Mouse (Mus musculus): ENCODE results near the gene Ugcg. TPM values are rescaled to one million over a fixed set of nuclear protein-coding genes. Genes with fewer than 3 reads are reported as not detected.

Ugcg gene
- total RNA-seq, 2 experiments from 2014 or later, result 79.8 to 90.3 TPM

DNA sequence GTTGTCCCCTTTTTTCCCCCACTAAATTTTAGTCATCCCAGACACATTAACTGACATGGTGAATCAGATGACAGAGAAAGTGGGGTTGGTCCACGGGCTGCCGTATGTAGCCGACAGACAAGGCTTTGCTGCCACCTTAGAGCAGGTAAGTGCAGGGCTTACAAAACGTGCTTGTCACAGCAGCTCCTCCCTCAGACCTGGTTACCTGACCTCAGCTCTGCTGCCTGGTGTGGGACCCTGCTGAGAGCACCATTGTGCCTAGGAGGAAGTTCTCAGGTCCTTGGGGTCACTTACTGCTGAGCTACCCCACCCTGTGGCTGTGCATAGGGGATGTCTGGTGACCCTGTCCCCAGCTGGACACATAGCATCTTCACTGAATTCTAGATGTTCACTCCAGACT, 24.8 kb downstream of the Ugcg start:
- DNase-seq (ENCODE audit: extremely low spot score in 1 of 2, low spot score in 2 of 2), result no peak
- intact Hi-C loops (cut with DNase I), result no loop called here
- Histone ChIP-seq H3K27ac (no peak overlapping the region), H3K4me3 (no peak overlapping the region)
- no peak for TF ChIP-seq CTCF (IDR thresholded peaks at IDR 0.05)

DNA sequence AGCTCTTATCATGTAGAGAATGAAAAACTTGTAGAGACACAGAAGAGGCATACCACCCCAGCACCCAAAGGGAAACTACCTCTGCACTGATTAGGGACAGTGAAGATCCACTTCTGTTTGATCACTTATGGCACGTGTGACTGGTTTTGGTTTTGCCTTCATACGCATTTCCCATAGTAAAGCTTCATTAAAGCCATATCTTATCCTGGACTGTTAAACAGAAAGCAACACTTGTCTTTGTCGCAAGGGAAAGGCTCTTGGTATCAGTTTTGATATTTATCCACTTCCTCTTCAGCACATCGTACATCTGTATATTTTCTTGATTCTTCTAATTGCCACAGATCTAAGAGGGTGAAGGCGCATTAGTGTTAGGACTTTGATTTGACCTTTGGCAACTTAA, 25.6 kb downstream of the Ugcg start:
- DNase-seq (ENCODE audit: extremely low spot score in 1 of 2, low spot score in 2 of 2), result no peak
- intact Hi-C loops (cut with DNase I), result no loop called here
- H3K27ac ChIP-seq, result no peak overlapping the region
- TF ChIP-seq CTCF (IDR thresholded peaks at IDR 0.05), result no peak
- no peak overlapping the region for H3K4me3 ChIP-seq

DNA sequence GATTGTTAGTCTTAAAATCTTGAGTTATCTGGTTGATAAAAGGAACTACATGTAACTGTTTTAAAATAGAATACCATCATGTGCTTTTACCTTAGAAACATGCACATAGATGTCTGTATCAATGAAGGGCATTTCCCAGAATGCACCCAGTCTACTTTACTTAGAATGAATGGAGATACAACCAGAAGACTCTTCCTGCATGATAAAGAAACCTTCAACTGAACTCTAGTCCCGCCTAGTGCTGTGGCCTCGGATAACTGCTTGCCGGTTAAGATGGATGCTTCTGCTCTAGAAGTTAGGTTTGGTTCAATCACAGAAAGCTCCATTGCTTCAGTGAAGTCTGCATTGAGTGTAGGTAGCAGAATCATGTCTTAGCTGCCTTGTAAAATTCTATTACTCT, 26.5 kb downstream of the Ugcg start:
- intact Hi-C loops (cut with DNase I), result no loop called here
- DNase-seq (ENCODE audit: extremely low spot score in 1 of 2, low spot score in 2 of 2), result no peak
- no peak for TF ChIP-seq CTCF (IDR thresholded peaks at IDR 0.05)
- no peak overlapping the region for H3K4me3 ChIP-seq
- H3K27ac ChIP-seq, result no peak overlapping the region

DNA sequence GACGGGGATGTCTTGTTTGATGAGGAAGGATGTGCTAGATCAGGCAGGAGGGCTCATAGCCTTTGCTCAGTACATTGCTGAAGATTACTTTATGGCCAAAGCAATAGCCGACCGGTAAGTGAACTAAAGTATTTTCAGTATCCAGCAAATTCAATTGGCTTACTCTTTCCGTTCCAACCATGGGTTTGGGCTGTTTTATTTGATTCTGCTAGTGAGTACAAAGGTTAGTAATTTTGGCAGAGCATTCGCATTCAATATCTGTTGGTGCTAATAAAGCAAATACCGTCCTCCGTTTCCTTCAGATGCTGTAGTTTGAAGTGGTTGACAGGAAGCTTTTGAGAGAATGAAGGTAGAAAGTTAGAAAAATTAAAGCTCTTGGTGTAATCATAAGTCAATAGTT, 28.0 kb downstream of the Ugcg start:
- no peak overlapping the region for H3K4me3 ChIP-seq
- TF ChIP-seq CTCF (IDR thresholded peaks at IDR 0.05), result no peak
- intact Hi-C loops (cut with DNase I), result no loop called here
- no peak overlapping the region for H3K27ac ChIP-seq
- no peak for DNase-seq (ENCODE audit: extremely low spot score in 1 of 2, low spot score in 2 of 2)

DNA sequence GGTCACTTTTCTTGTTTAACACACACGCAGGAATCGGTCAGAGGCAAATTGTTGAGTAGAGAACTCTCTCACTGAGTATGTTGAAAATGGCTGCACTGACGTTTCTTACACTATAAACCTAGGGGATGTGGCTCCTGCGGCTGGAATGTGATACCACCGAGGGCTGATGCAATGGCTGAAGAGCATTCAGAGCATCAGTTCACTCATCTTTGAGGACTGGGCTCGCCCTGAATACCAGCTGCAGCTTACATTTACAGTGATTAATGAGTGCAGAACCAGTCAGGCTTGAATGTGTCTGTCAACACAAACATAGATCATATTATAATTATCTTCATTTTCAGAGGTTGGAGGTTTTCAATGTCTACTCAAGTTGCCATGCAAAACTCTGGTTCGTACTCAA, 29.1 kb downstream of the Ugcg start:
- Histone ChIP-seq H3K4me3 (no peak overlapping the region), H3K27ac (no peak overlapping the region)
- TF ChIP-seq CTCF (IDR thresholded peaks at IDR 0.05), result no peak
- intact Hi-C loops (cut with DNase I), result no loop called here
- no peak for DNase-seq (ENCODE audit: extremely low spot score in 1 of 2, low spot score in 2 of 2)

DNA sequence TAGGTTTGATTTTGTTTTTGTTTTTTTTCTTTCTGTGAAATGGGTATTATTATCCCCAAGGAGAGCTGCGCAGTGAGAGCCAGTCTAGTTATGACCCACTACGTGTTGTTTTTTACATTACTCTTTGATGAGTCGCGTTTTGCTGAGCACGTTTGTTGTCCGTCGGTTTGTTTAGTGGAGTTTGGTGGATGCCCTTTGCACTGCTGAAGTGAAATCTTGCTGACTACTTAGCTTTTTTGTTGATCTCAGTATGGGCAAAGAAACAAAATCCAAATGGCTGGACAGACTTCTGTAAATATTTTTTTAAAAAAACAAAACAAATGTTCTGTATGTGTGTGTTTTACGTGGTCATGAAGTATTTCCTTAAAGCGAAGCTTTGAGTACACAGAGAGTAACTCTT, 33.2 kb downstream of the Ugcg start:
- no peak overlapping the region for H3K4me3 ChIP-seq
- DNase-seq (ENCODE audit: extremely low spot score in 1 of 2, low spot score in 2 of 2), result no peak
- TF ChIP-seq CTCF (IDR thresholded peaks at IDR 0.05), result no peak
- intact Hi-C loops (cut with DNase I), result no loop called here
- H3K27ac ChIP-seq, result no peak overlapping the region

DNA sequence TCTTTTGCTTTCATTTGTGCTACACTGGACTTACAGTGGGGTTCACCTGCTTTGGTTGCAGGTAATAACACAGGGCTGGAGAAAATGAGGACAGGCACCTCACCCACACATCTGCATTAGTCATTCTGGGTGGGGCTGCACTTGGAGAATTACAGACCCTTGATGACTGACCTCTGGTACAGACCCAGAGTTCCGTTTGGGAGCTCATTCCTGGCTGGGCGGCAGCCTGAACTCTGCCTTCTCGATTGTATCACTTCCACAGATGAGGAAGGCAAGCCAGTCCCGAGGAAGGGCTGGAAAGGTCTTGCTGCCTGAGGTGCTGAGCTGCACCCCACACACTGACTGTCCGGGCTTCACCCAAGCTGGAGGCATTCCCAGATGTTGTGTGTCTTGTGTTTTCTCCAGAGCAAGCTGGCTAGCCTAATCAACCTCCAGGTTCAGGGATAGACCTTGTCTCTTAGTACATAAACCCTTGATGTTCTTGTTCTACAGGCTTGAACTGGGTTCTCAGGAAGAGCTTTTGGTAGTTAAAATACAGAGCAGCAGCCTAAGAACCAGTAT, 34.1 kb downstream of the Ugcg start:
- intact Hi-C loops (cut with DNase I), result no loop called here
- DNase-seq (ENCODE audit: extremely low spot score in 1 of 2, low spot score in 2 of 2), result no peak
- H3K4me3 ChIP-seq, result no peak overlapping the region
- TF ChIP-seq CTCF (IDR thresholded peaks at IDR 0.05), result no peak
- H3K27ac ChIP-seq, result no peak overlapping the region

DNA sequence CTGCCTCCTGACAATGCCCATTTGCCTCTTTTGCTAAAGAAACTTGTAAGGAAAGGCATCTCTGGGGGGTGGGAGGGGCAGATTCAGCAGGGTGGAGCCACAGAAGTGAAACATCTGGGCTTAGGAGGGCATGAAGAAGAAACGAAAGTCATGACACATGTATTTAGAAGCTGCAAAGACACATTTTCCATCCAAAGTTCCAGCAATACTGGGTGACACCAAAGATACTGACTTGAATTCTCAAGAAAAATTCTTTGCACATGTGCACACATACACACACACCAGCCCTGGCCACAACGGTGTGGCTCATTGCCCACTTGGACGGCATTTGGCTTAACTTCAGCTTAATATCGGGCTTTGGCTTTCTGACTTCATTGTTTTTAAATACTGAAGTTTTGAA, 35.8 kb downstream of the Ugcg start:
- Histone ChIP-seq H3K4me3 (no peak overlapping the region), H3K27ac (no peak overlapping the region)
- DNase-seq (ENCODE audit: extremely low spot score in 1 of 2, low spot score in 2 of 2), result no peak
- TF ChIP-seq CTCF (IDR thresholded peaks at IDR 0.05), result no peak
- intact Hi-C loops (cut with DNase I), result no loop called here

DNA sequence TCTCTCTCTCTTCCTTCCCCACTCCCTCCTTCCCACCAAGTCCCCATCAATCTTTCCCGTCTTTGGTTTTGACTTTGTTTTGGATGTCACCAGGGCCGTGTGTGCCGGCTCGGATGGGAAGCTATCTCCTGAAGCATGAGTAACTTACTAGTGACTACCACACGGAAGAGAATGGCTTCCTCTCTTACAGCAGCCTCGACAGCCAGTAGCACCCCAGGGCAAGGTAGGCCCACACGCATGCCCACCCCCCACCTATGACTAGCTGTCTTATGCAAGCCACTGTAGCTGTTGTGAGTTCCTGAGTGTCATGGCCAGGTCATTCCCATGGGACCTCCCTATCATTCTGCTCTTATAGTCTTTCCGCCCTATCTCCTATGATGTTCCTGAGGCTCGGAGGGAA, 38.0 kb downstream of the Ugcg start:
- intact Hi-C loops (cut with DNase I), result no loop called here
- no peak for TF ChIP-seq CTCF (IDR thresholded peaks at IDR 0.05)
- no peak for DNase-seq (ENCODE audit: extremely low spot score in 1 of 2, low spot score in 2 of 2)
- H3K4me3 ChIP-seq, result no peak overlapping the region
- no peak overlapping the region for H3K27ac ChIP-seq

DNA sequence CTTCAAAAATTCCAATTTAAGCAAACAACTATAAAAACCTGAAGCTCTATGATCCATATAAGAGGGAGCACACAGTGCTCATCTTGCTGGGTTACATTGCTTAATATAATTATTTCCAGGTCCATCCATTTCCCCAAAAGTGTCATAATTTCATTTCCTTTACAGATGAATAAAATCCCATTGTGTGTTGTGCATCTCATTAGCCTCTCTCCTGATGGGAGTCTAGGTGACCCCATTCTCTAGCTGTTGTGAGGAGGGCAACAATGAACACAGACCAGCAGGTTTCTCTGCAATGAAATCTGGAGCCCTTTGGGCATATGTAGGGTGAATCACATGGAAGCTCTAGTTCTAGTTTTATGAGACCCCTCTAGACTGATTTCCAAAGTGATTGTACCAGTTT, 39.9 kb downstream of the Ugcg start:
- H3K27ac ChIP-seq, result no peak overlapping the region
- no peak for TF ChIP-seq CTCF (IDR thresholded peaks at IDR 0.05)
- intact Hi-C loops (cut with DNase I), result no loop called here
- DNase-seq (ENCODE audit: extremely low spot score in 1 of 2, low spot score in 2 of 2), result no peak
- no peak overlapping the region for H3K4me3 ChIP-seq

DNA sequence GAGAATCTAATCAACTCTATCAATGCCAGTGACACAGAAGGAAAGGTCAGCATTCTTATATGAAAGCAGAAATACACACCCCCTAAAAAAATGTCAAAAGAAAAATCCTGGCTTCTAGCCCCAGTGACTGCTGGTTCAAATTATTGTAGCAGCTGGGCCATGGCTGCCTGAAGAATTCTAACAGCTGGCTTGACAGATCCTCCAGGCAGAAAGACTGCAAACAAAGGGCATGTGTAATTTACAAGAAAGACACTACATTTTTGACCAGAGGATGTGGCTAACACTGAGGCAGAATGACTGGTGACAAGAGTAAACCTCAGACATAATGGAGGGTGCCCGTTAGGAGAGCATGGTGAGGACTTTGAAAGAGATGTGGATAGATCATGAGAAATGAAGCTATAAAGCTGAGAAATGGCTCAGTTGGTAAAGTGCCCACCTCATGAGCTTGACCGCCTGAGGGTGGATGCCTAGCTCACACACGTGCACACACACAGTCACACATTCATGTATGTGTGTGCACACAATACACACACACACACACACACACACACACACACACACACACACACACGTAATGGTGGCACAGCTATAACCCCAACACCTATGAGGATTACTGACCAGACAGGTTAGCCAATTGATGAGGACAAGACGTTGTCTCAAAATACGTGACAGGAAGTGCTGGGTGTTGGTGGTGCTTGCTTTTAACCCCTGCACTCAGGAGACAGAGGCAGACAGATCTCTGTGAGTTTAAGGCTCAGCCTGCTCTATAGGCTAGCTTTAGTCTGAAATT, 42.4 kb downstream of the Ugcg start:
- no peak overlapping the region for H3K27ac ChIP-seq
- intact Hi-C loops (cut with DNase I), result no loop called here
- DNase-seq (ENCODE audit: extremely low spot score in 1 of 2, low spot score in 2 of 2), result no peak
- no peak overlapping the region for H3K4me3 ChIP-seq
- no peak for TF ChIP-seq CTCF (IDR thresholded peaks at IDR 0.05)

DNA sequence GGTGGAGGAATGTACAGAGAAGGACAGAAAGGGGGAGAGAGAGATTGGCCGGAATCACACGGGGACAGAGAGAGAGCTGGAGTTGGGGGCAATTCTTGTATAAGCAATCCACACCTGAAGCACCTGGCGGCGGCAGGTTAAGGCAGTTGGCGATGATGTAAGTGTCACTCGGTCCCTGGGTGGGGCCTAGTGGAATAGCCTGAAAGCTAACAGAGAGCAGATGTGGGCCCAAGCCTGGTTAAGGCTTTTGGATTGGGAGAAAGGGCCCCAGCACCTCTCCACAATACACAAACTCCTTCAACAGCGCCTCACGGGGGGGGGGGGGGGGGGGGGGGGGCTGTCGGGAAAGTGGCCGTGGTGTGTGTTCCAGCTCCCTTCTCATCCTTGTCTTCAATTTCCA, 45.0 kb downstream of the Ugcg start:
- intact Hi-C loops (cut with DNase I), result no loop called here
- TF ChIP-seq CTCF (IDR thresholded peaks at IDR 0.05), result no peak
- DNase-seq (ENCODE audit: extremely low spot score in 1 of 2, low spot score in 2 of 2), result no peak
- no peak overlapping the region for H3K27ac ChIP-seq
- no peak overlapping the region for H3K4me3 ChIP-seq
